Comparison of ENCODE assay signal across 23 mouse cellular contexts in the genomic region with DNA sequence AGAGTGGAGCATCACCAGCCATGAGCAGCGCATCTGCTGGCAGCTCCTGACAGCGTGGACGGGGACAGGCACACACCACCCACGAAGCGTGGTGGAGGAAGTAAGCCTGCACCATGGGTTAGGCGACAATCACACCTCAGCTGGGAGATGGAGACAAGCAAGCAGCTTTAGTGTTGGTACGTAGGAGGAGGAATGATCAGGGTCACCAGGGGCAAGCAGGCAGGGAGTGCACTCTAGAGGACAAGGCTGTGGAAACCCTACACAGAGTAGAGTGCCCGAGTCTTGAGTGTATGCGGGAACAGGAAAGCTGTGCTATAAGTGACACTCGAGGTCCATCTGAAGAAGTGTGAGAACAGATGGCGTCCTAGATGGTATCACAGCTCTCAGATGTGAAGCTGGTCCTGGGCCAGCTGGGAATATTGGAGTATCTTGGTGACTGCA. TPM values are rescaled to one million over a fixed set of nuclear protein-coding genes. Genes with fewer than 3 reads are reported as not detected.
DNase-seq lines count a peak whose midpoint lies in the region; ATAC-seq and TF ChIP-seq lines count a peak whose summit lies in the region.
"Had no signal": no experiment of that assay in that cellular context is flagged by ENCODE, and none has a peak within 500 bp of the region (broad histone marks: within the 10 kb centered on the region; RNA-seq: fewer than 3 reads in every experiment).

No protein-coding gene starts in this region.

- H3K36me3 ChIP-seq in forebrain, postnatal 0 days (ENCODE audit: insufficient read depth), result no peaks in the 10 kb centered on the region
- H3K36me3 ChIP-seq in forebrain, embryonic 12.5 days (replicated peaks), result no peaks in the 10 kb centered on the region
- H3K36me3 ChIP-seq: kidney, embryonic 15.5 days; limb, embryonic 15.5 days; neural tube, embryonic 13.5 days had no signal

- H3K4me1 ChIP-seq in forebrain, postnatal 0 days (ENCODE audit: insufficient read depth), result peaks cover 7% of the 10 kb centered on the region; the same call in 1 of the 2 replicates
- peaks cover 13% of the 10 kb centered on the region for H3K4me1 ChIP-seq in forebrain, embryonic 12.5 days

- H3K9me3 ChIP-seq in forebrain, postnatal 0 days (ENCODE audit: low read length), result no peaks in the 10 kb centered on the region
- no peaks in the 10 kb centered on the region for H3K9me3 ChIP-seq in forebrain, embryonic 12.5 days
- H3K9me3 ChIP-seq: kidney, embryonic 15.5 days; limb, embryonic 15.5 days; neural tube, embryonic 13.5 days had no signal

- no peak overlapping the region for H3K27ac ChIP-seq in forebrain, postnatal 0 days (ENCODE audit: low read depth, low read length)
- no peak overlapping the region for H3K27ac ChIP-seq in forebrain, embryonic 12.5 days
- H3K27ac ChIP-seq: heart, adult 2 months; hindbrain, embryonic 14.5 days; kidney, embryonic 15.5 days; limb, embryonic 15.5 days; neural tube, embryonic 13.5 days had no signal

- ATAC-seq in forebrain, postnatal 0 days, result no peak; the same call in 1 of the 2 replicates
- no peak for ATAC-seq in forebrain, embryonic 12.5 days (ENCODE audit: low FRiP score)
- ATAC-seq: intestine, embryonic 16.5 days; liver, postnatal 0 days had no signal

- H3K27me3 ChIP-seq in forebrain, postnatal 0 days (ENCODE audit: insufficient read depth, low read length), result no peaks in the 10 kb centered on the region
- 0 out of 2 replicates have a peak, but pooled peaks cover 4% of the 10 kb centered on the region for H3K27me3 ChIP-seq in forebrain, embryonic 12.5 days
- H3K27me3 ChIP-seq: limb, embryonic 15.5 days; neural tube, embryonic 13.5 days had no signal

- no peak overlapping the region for H3K4me2 ChIP-seq in forebrain, postnatal 0 days (ENCODE audit: low read depth)
- no peak overlapping the region for H3K4me2 ChIP-seq in forebrain, embryonic 12.5 days
- H3K4me2 ChIP-seq: hindbrain, embryonic 14.5 days; kidney, embryonic 15.5 days; limb, embryonic 15.5 days; neural tube, embryonic 13.5 days had no signal

- intact Hi-C loops in left cerebral cortex, postnatal 36 days (cut with DNase I), result no loop called here

- no peak for TF ChIP-seq POLR2A in brain, embryonic 14.5 days (IDR thresholded peaks at IDR 0.05; ENCODE audit: borderline replicate concordance, extremely low read depth, insufficient read depth, insufficient read length, poor library complexity, severe bottlenecking)

- H3K9ac ChIP-seq in forebrain, postnatal 0 days, result no peak overlapping the region
- no peak overlapping the region for H3K9ac ChIP-seq in forebrain, embryonic 12.5 days
- H3K9ac ChIP-seq: hindbrain, embryonic 14.5 days; kidney, embryonic 15.5 days; limb, embryonic 15.5 days; liver, postnatal 0 days; neural tube, embryonic 13.5 days had no signal

- H3K4me3 ChIP-seq in forebrain, postnatal 0 days (ENCODE audit: low read depth, low read length), result no peak overlapping the region
- H3K4me3 ChIP-seq in forebrain, embryonic 12.5 days (replicated peaks), result no peak overlapping the region
- H3K4me3 ChIP-seq: heart, adult 2 months; kidney, embryonic 15.5 days; limb, embryonic 15.5 days; megakaryocyte, embryonic 14.5 days; neural tube, embryonic 13.5 days had no signal

- TF ChIP-seq CTCF in forebrain, postnatal 0 days (IDR thresholded peaks at IDR 0.05; ENCODE audit: low read depth), result no peak
- TF ChIP-seq CTCF in brain, embryonic 14.5 days (IDR thresholded peaks at IDR 0.05; ENCODE audit: borderline replicate concordance, extremely low read depth, insufficient read depth, insufficient read length), result no peak

- 67% methylated on average over 11 of the region's 11 CpGs for WGBS in forebrain, postnatal 0 days
- WGBS in forebrain, embryonic 12.5 days, result 80% methylated on average over 11 of the region's 11 CpGs

- DNase-seq in forebrain, postnatal 0 days, result peak; percentile 49
- DNase-seq in brain, adult 2 months (ENCODE audit: low read depth, low spot score), result peak; percentile 82
- DNase-seq in brain, embryonic 14.5 days (ENCODE audit: low read depth), result peak; percentile 60
- peak; percentile 52 to 57 for DNase-seq in left cerebral cortex, postnatal 36 days (ENCODE audit: low spot score in 2 of 2)
- DNase-seq in embryo, embryonic 10.5 days (ENCODE audit: low spot score), result no peak
- DNase-seq in natural killer cell, adult 2 months (ENCODE audit: low spot score in 2 of 2), result no peak
- DNase-seq: adrenal gland, postnatal 25 days; gastrocnemius, postnatal 14 days; heart, adult 2 months; layer of hippocampus, postnatal 36 days; liver, postnatal 0 days; lung, postnatal 14 days; spleen, adult 18-20 months had no signal

RNA-seq across cellular contexts. Expression of a gene that starts 25.3 kb away (rescaled TPM):
- 0.62 TPM in 2 replicates for total RNA-seq in forebrain, postnatal 0 days (2014; rRNA removed)
- 0.40 and 0.97 TPM in 2 replicates for polyA plus RNA-seq in forebrain, postnatal 0 days (2015; fragmentation: Nextera tagmentation; extraction: Ambion mirVana)
- polyA plus RNA-seq in forebrain, embryonic 12.5 days (2016; fragmentation: Nextera tagmentation; extraction: Ambion mirVana), result 0.40 and 0.69 TPM in 2 replicates
- 0.34 and 0.56 TPM in 2 replicates for polyA plus RNA-seq in brain, embryonic 14.5 days (2012; rRNA removed)
- under 1 TPM; 0.17 to 0.32 TPM for total RNA-seq in left cerebral cortex, postnatal 36 days (2021)
- total RNA-seq: common myeloid progenitor, adult 5-6 weeks; monocyte, adult 5-6 weeks had no signal
- polyA plus RNA-seq: neural tube, embryonic 13.5 days had no signal

RNA-seq across cellular contexts. Expression of a gene that starts 26.7 kb away (rescaled TPM):
- total RNA-seq in forebrain, postnatal 0 days (2014; rRNA removed), result 91.6 and 117 TPM in 2 replicates
- polyA plus RNA-seq in forebrain, postnatal 0 days (2015; fragmentation: Nextera tagmentation; extraction: Ambion mirVana), result 102 and 103 TPM in 2 replicates
- polyA plus RNA-seq in forebrain, embryonic 12.5 days (2016; fragmentation: Nextera tagmentation; extraction: Ambion mirVana), result 95.2 and 95.4 TPM in 2 replicates
- 98.0 and 108 TPM in 2 replicates for polyA plus RNA-seq in brain, embryonic 14.5 days (2012; rRNA removed)
- total RNA-seq in left cerebral cortex, postnatal 36 days (2021), result 10 to 100 TPM; 64.0 to 70.3 TPM

RNA-seq across cellular contexts. Expression of a gene that starts 49.6 kb away (rescaled TPM):
- 4.4 and 6.1 TPM in 2 replicates for total RNA-seq in forebrain, postnatal 0 days (2014; rRNA removed)
- 4.1 and 8.1 TPM in 2 replicates for polyA plus RNA-seq in forebrain, postnatal 0 days (2015; fragmentation: Nextera tagmentation; extraction: Ambion mirVana)
- 6.6 TPM in 2 replicates for polyA plus RNA-seq in forebrain, embryonic 12.5 days (2016; fragmentation: Nextera tagmentation; extraction: Ambion mirVana)
- polyA plus RNA-seq in brain, embryonic 14.5 days (2012; rRNA removed), result 8.6 and 11.4 TPM in 2 replicates
- 1 to 10 TPM; 1.2 to 1.8 TPM for total RNA-seq in left cerebral cortex, postnatal 36 days (2021)
- total RNA-seq: common myeloid progenitor, adult 5-6 weeks; heart, adult 2 months; monocyte, adult 5-6 weeks had no signal
- polyA plus RNA-seq: heart, adult 2 months; heart, postnatal 0 days; liver, postnatal 0 days had no signal

Comparison
In these comparisons a context has a peak if more than half of its experiments do, and no peak if none do; other contexts are left out.
1. DNase-seq: peak in forebrain, postnatal 0 days (single experiment), brain, adult 2 months (single experiment), brain, embryonic 14.5 days (single experiment) and left cerebral cortex, postnatal 36 days (2 of 2); none in embryo, embryonic 10.5 days (single experiment) and natural killer cell, adult 2 months (0 of 2).